Mouse (Mus musculus): ENCODE results near the gene Ush1g. TPM values are rescaled to one million over a fixed set of nuclear protein-coding genes. Genes with fewer than 3 reads are reported as not detected.

Gene Ush1g
- polyA plus RNA-seq, 1 experiment from 2014 or later, result 0.08 TPM

GRCm38 (mm10) chr11:115359293-115359692 lies 37.5 kb upstream of the Ush1g start:
- Histone ChIP-seq H3K27me3 (ENCODE audit: control insufficient read depth, insufficient read depth, low read length) (no peaks in the 10 kb centered on the region), H3K4me1 (ENCODE audit: control insufficient read depth, insufficient read depth, low read length) (peaks cover 2% of the 10 kb centered on the region; the same call in 1 of the 2 replicates), H3K9ac (ENCODE audit: low read length) (no peak overlapping the region), H3K36me3 (ENCODE audit: control insufficient read depth, insufficient read depth, low read length) (no peaks in the 10 kb centered on the region), H3K4me2 (no peak overlapping the region), H3K9me3 (ENCODE audit: control insufficient read depth, low read length) (no peaks in the 10 kb centered on the region), H3K27ac (ENCODE audit: low read depth, low read length) (no peak overlapping the region), H3K4me3 (ENCODE audit: low read depth, low read length) (no peak overlapping the region)
- DNase-seq (ENCODE audit: low spot score, missing footprints) (peak; percentile 85), ATAC-seq (ENCODE audit: low FRiP score) (0 out of 2 replicates have a peak, but pooled peaks have one; percentile 40)
- 61% methylated on average over 3 of the region's 3 CpGs for WGBS

DNA sequence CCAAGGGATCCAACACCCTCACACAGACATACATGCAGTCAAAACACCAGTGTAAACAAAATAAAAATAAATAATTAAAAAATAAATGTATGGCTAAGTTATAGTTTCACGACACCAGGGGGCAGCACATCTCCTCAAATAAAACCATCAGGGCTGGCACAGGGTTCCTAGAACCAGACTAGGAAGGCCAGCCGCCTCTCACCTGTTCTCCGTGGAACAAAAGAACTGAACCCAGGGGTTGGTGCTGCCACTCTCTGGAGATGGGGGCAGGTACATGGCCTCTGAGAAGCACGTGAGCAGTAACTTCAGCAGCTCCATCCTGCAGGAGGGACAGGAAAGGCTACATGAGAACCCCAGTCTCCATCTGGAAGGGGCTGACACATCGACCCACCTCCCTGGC lies 36.6 kb upstream of the Ush1g start:
- no peak overlapping the region for H3K27ac ChIP-seq (ENCODE audit: low read depth, low read length)
- ATAC-seq (ENCODE audit: low FRiP score), result peak; percentile 65; the same call in 1 of the 2 replicates

DNA sequence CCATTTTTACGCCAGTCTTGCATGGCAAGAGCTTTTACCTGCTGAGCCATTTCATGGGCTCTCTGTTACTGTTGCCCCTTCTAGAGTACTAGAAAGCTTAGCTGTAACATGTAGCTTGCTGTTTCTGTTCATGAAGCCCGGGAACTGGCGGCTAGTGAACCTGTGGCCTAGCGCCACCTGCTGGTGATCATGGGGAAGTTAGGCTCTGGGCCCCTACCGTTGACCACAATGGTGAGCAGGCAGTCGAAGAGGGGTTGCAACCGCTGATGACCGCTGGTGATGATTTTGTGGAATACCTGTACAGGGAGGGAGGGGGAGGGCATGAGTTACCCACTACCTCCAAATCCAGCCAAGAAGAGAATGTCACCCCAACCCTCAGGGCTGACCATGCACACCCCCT lies 32.3 kb upstream of the Ush1g start:
- DNase-seq (ENCODE audit: low spot score, missing footprints), result peak; percentile 96
- 13% methylated on average over 8 of the region's 8 CpGs for WGBS
- Histone ChIP-seq H3K27me3 (ENCODE audit: control insufficient read depth, insufficient read depth, low read length) (no peaks in the 10 kb centered on the region), H3K4me2 (no peak overlapping the region), H3K4me3 (ENCODE audit: low read depth, low read length) (no peak overlapping the region), H3K9me3 (ENCODE audit: control insufficient read depth, low read length) (no peaks in the 10 kb centered on the region), H3K27ac (ENCODE audit: low read depth, low read length) (no peak overlapping the region), H3K9ac (ENCODE audit: low read length) (no peak overlapping the region), H3K36me3 (ENCODE audit: control insufficient read depth, insufficient read depth, low read length) (no peaks in the 10 kb centered on the region), H3K4me1 (ENCODE audit: control insufficient read depth, insufficient read depth, low read length) (peaks cover 2% of the 10 kb centered on the region; the same call in 1 of the 2 replicates)
- ATAC-seq (ENCODE audit: low FRiP score), result peak; percentile 57; the same call in 1 of the 2 replicates

More for the DNA sequence above, 36.6 kb upstream of the Ush1g start:
- Histone ChIP-seq H3K27me3 (ENCODE audit: control insufficient read depth, insufficient read depth, low read length) (no peaks in the 10 kb centered on the region), H3K36me3 (ENCODE audit: control insufficient read depth, insufficient read depth, low read length) (no peaks in the 10 kb centered on the region), H3K4me1 (ENCODE audit: control insufficient read depth, insufficient read depth, low read length) (peaks cover 2% of the 10 kb centered on the region; the same call in 1 of the 2 replicates), H3K4me3 (ENCODE audit: low read depth, low read length) (no peak overlapping the region), H3K4me2 (no peak overlapping the region), H3K9me3 (ENCODE audit: control insufficient read depth, low read length) (no peaks in the 10 kb centered on the region), H3K9ac (ENCODE audit: low read length) (no peak overlapping the region)
- 17% methylated on average over 5 of the region's 5 CpGs for WGBS
- peak; percentile 91 for DNase-seq (ENCODE audit: low spot score, missing footprints)

DNA sequence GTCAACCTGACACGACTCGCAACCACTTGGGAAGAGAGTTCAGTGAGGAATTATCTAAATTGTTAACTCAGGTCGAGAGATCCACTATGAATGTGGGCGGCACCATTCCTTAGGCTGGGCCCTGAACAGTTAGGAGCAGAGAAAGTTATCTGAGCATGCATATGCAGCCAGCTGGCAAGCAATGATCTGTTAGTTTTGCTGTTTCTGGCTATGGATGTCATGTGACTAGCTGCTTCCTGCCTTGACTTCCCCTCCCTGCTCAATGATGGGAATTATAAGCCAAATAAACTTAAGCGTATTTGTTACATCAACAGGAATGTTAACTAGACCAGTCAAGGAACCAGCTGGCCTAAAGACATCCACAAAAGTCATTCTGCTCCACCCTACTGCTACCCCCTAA lies 31.5 kb upstream of the Ush1g start:
- Histone ChIP-seq H3K27me3 (ENCODE audit: control insufficient read depth, insufficient read depth, low read length) (no peaks in the 10 kb centered on the region), H3K9me3 (ENCODE audit: control insufficient read depth, low read length) (no peaks in the 10 kb centered on the region), H3K4me1 (ENCODE audit: control insufficient read depth, insufficient read depth, low read length) (no peaks in the 10 kb centered on the region), H3K4me2 (no peak overlapping the region), H3K36me3 (ENCODE audit: control insufficient read depth, insufficient read depth, low read length) (no peaks in the 10 kb centered on the region), H3K4me3 (ENCODE audit: low read depth, low read length) (no peak overlapping the region), H3K9ac (ENCODE audit: low read length) (no peak overlapping the region), H3K27ac (ENCODE audit: low read depth, low read length) (no peak overlapping the region)
- ATAC-seq (ENCODE audit: low FRiP score), result no peak
- WGBS, result 93% methylated on average over 5 of the region's 5 CpGs
- no peak for DNase-seq (ENCODE audit: low spot score, missing footprints)

DNA sequence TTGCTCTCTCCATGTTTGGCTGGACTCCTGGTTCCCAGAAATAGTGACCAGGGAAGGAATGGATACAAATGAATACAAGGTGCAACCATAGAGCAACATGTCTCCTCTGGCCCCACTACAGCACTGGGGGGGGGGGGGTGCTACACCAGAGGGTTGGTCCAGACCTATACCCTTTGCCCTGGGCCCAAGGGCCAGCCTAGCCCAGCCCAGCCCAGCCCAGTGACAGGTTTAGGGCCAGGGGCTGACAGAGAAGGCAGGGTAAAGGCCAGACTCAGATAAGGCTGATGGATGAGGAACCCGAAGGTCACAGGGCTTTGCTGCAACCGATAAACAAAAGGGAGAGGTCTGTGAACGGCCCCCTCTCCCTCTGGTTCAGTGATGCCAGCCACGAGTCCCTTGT lies 28.1 kb upstream of the Ush1g start:
- 77% methylated on average over 4 of the region's 4 CpGs for WGBS
- no peaks in the 10 kb centered on the region for H3K9me3 ChIP-seq (ENCODE audit: control insufficient read depth, low read length)
- ATAC-seq (ENCODE audit: low FRiP score), result no peak
- H3K4me1 ChIP-seq (ENCODE audit: control insufficient read depth, insufficient read depth, low read length), result no peaks in the 10 kb centered on the region
- no peak overlapping the region for H3K4me3 ChIP-seq (ENCODE audit: low read depth, low read length)
- no peak overlapping the region for H3K9ac ChIP-seq (ENCODE audit: low read length)
- no peak overlapping the region for H3K4me2 ChIP-seq
- no peak overlapping the region for H3K27ac ChIP-seq (ENCODE audit: low read depth, low read length)
- DNase-seq (ENCODE audit: low spot score, missing footprints), result no peak
- H3K27me3 ChIP-seq (ENCODE audit: control insufficient read depth, insufficient read depth, low read length), result no peaks in the 10 kb centered on the region
- H3K36me3 ChIP-seq (ENCODE audit: control insufficient read depth, insufficient read depth, low read length), result no peaks in the 10 kb centered on the region

GRCm38 (mm10) chr11:115348681-115349248 lies 26.9 kb upstream of the Ush1g start:
- DNase-seq (ENCODE audit: low spot score, missing footprints) (no peak), ATAC-seq (ENCODE audit: low FRiP score) (no peak)
- Histone ChIP-seq H3K9me3 (ENCODE audit: control insufficient read depth, low read length) (no peaks in the 10 kb centered on the region), H3K9ac (ENCODE audit: low read length) (no peak overlapping the region), H3K4me1 (ENCODE audit: control insufficient read depth, insufficient read depth, low read length) (no peaks in the 10 kb centered on the region), H3K36me3 (ENCODE audit: control insufficient read depth, insufficient read depth, low read length) (no peaks in the 10 kb centered on the region), H3K27me3 (ENCODE audit: control insufficient read depth, insufficient read depth, low read length) (peaks cover 3% of the 10 kb centered on the region; the same call in 1 of the 2 replicates), H3K4me3 (ENCODE audit: low read depth, low read length) (no peak overlapping the region), H3K4me2 (no peak overlapping the region), H3K27ac (ENCODE audit: low read depth, low read length) (no peak overlapping the region)
- WGBS, result 60% methylated on average over 17 of the region's 17 CpGs

- peaks cover 3% of the 10 kb centered on the region; the same call in 1 of the 2 replicates for H3K27me3 ChIP-seq (ENCODE audit: control insufficient read depth, insufficient read depth, low read length)
- no peaks in the 10 kb centered on the region for H3K9me3 ChIP-seq (ENCODE audit: control insufficient read depth, low read length)
- no peaks in the 10 kb centered on the region for H3K4me1 ChIP-seq (ENCODE audit: control insufficient read depth, insufficient read depth, low read length)
- no peak overlapping the region for H3K4me3 ChIP-seq (ENCODE audit: low read depth, low read length)
- DNase-seq (ENCODE audit: low spot score, missing footprints), result no peak
- ATAC-seq (ENCODE audit: low FRiP score), result no peak
- H3K36me3 ChIP-seq (ENCODE audit: control insufficient read depth, insufficient read depth, low read length), result no peaks in the 10 kb centered on the region
- no peak overlapping the region for H3K27ac ChIP-seq (ENCODE audit: low read depth, low read length)
- no peak overlapping the region for H3K4me2 ChIP-seq
- no peak overlapping the region for H3K9ac ChIP-seq (ENCODE audit: low read length)
- WGBS, result 45% methylated on average over 7 of the region's 7 CpGs
These were observed 23.7 kb upstream of the Ush1g start for GRCm38 (mm10) chr11:115345515-115345914.

GRCm38 (mm10) chr11:115344967-115345366 lies 23.1 kb upstream of the Ush1g start:
- no peaks in the 10 kb centered on the region for H3K4me1 ChIP-seq (ENCODE audit: control insufficient read depth, insufficient read depth, low read length)
- no peaks in the 10 kb centered on the region for H3K36me3 ChIP-seq (ENCODE audit: control insufficient read depth, insufficient read depth, low read length)
- peaks cover 3% of the 10 kb centered on the region; the same call in 1 of the 2 replicates for H3K27me3 ChIP-seq (ENCODE audit: control insufficient read depth, insufficient read depth, low read length)
- ATAC-seq (ENCODE audit: low FRiP score), result no peak
- H3K9ac ChIP-seq (ENCODE audit: low read length), result no peak overlapping the region
- 11% methylated on average over 12 of the region's 12 CpGs for WGBS
- DNase-seq (ENCODE audit: low spot score, missing footprints), result no peak
- no peaks in the 10 kb centered on the region for H3K9me3 ChIP-seq (ENCODE audit: control insufficient read depth, low read length)
- H3K27ac ChIP-seq (ENCODE audit: low read depth, low read length), result no peak overlapping the region
- H3K4me2 ChIP-seq, result no peak overlapping the region
- H3K4me3 ChIP-seq (ENCODE audit: low read depth, low read length), result no peak overlapping the region

- no peak overlapping the region for H3K27ac ChIP-seq (ENCODE audit: low read depth, low read length)
- no peaks in the 10 kb centered on the region for H3K4me1 ChIP-seq (ENCODE audit: control insufficient read depth, insufficient read depth, low read length)
- no peak for ATAC-seq (ENCODE audit: low FRiP score)
- no peak overlapping the region for H3K4me3 ChIP-seq (ENCODE audit: low read depth, low read length)
- H3K4me2 ChIP-seq, result no peak overlapping the region
- 80% methylated on average over 6 of the region's 6 CpGs for WGBS
- H3K27me3 ChIP-seq (ENCODE audit: control insufficient read depth, insufficient read depth, low read length), result peaks cover 3% of the 10 kb centered on the region; the same call in 1 of the 2 replicates
- H3K36me3 ChIP-seq (ENCODE audit: control insufficient read depth, insufficient read depth, low read length), result no peaks in the 10 kb centered on the region
- H3K9ac ChIP-seq (ENCODE audit: low read length), result no peak overlapping the region
- H3K9me3 ChIP-seq (ENCODE audit: control insufficient read depth, low read length), result no peaks in the 10 kb centered on the region
- no peak for DNase-seq (ENCODE audit: low spot score, missing footprints)
These were observed 20.0 kb upstream of the Ush1g start for GRCm38 (mm10) chr11:115341866-115342265.
